Mouse (Mus musculus): ENCODE results near the gene Sh3bgrl3. TPM values are rescaled to one million over a fixed set of nuclear protein-coding genes. Genes with fewer than 3 reads are reported as not detected.

Gene Sh3bgrl3
- total and polyA plus RNA-seq, 3 experiments = 99.6 to 380 (median 109) TPM

DNA sequence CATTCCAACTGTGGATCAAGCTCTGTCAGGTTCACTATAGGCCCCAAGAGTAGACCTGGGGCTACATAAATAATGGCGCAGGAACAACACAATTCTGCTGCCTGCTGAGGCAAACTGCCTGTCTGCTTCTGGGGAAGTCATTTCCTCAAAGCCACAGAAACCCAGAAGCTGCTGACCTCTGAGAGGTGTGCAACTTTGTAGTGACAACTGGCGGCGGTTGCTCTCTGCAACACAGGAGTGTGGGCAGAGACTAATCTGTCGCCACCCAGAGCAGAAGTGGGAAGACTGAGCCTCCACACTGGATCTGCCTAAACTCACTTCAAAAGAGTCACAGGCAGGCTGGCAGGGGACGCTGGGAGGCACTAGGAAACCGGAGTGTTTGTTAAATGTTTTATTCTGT is 893 bp upstream of the Sh3bgrl3 start:
- DNase-seq = no peak

DNA sequence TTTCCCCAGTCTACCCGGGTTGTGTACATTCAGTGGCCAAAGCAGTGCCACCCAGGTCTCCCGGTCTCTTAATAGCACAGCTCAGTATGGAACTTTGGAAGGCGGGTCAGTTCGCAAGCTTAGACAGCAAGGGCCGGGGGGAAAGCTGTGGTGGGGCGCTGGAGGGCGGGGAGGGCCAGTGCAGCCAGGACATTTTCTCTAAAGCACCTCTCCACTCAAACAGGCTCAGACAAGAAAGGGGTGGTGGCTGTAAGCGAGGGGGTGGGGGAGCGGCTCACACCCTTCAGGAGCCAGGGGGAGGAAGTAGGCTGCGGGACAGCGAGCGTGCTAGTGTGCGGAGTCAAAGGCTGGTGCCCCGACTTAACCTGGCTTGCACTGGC is 384 bp upstream of the Sh3bgrl3 start:
- no peak for DNase-seq

DNA sequence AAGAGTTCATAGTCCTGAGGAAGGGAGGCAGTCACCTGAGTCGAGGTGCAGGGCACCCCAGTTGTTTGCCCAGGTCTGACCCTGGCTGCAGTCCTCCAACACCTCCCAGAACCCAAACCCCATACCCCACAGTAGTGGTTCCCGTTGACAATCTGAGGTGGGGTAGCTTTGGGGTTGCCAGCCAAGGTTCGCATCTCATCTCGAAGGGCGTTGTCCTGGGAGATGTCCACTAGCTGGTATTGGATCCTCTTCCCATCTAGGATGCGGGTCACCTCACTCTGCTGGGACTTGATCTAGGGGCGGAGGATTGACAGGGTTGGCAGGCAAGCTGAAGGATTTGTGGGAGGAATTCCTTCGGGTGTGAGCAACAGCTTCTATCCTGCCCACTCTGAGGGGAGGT is 796 bp downstream of the Sh3bgrl3 start:
- DNase-seq = no peak

DNA sequence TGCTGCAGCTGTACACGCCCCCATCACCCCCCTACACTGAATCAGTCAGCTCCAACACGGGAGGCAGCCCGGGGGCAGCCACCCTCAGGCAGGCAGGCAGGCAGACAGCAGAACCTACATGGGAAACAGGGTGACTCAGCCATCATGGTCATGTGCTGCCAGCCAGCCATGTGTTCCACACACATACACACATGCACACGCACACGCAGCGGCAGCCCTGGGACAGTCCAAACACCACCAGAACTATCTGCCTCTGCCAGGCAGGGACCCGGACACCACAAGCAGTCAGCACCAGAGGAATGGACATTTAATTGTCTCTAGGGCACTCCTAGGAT is 1.5 kb downstream of the Sh3bgrl3 start:
- DNase-seq = peak; percentile 14

DNA sequence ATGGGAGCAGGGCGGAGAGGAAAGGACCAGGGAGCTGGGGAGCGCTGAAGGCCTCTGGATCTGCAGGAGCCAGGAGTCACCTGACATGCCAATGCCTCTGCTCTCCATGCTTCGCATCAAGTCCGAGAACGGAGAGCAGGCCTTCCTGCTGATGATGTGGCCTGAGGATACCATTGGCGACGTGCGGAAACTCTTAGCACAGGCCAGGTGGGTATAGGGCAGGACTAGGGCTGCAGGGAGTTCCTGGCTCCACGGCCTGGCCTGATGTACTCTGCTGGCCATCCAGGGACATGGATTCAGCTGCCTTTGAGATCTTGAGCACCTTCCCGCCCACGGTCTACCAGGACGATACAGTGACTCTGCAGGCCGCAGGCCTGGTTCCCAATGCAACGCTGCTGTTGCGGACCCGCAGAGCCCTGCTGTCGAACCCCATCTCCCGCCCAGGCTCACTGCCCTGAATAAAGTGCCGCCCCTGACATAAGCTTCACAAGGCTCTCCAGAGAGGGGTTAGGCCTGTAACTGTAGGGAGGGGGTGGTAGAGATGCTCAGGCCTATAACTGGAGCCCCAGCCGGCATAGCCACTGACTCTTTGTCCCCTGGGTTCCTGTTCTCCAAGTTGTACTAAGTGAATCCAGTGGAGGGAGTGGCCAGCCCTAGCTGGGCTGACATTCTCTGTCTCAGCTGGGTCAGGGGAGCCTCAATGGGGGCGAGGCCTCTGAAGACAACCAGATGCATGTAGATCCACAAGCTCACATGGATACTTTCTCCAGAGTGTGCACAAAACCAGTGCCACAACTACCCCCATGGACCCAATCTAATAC is 2.1 kb downstream of the Sh3bgrl3 start:
- no peak for DNase-seq

DNA sequence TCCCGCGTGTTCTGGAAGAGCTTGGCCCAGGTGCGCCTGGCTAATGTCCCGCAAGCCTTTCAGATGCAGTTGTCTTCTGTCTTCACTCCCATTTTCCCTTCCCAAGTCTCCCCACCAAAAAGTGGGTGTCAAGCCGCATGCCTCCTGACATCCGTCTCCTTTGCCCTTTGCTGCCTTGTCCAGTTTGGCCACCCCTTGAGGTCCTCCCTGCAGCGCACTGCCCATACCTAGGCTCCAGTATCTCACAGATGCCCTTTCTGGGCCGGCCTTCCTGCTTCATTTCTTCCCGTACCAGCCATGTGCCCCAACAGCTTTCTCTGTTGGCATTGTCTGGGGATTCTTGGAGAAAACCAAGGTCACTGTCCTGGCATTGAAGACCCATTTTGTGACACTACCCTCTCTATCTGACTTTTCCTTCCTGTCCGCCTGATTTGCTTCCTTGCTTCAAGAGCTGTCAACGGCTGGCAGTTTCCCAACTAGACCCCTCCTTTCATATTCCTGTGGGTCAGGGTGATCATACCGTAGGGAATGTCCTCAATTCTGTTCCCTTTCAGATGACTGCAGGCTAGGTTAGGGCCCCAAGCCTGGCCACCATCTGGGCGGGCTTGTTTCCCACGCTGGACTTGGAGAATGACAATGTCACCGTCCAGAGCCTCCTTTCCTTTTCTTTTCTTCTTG is 3.1 kb downstream of the Sh3bgrl3 start:
- DNase-seq = no peak

DNA sequence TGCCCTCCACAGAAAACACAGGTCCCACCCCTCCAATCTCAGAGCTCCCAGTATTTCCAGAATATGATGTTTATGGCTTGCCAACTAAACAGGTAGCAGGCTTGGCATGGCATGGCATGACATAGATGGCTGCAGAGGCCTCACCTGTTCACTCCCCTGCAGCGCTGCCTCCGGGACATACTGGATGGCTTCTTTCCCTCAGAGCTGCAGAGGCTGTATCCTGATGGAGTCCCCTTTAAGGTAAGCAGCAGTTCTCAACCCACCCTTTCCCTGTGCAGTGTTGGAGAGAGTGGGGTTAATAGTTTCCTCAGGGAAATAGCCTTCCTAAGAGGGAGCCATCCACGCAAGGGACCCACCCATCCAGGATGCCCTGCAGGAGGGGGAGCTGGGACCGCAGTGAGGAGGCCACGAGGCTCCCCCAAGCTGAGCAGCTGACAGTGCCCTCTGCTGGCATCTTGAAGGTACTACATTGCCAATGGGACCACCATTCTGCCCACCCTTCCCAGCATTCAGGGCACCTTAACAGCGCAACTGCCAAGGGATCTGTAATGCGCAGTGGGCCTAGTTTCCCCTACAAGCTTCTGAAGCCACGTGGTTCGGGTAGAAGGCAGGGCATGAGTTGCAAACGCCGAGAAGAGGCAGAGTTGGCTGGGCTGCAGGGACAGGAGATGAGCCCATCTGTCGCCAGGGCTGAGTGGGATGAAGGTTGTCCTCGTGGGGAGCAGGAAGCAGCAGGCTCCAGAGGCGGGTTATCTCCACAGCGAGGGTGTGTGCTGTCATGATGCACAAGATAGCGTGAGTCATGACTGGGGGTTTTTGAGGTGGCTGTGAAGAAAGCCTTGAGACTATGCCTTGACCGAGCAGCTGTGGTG is 4.7 kb downstream of the Sh3bgrl3 start:
- DNase-seq = peak; percentile 86

DNA sequence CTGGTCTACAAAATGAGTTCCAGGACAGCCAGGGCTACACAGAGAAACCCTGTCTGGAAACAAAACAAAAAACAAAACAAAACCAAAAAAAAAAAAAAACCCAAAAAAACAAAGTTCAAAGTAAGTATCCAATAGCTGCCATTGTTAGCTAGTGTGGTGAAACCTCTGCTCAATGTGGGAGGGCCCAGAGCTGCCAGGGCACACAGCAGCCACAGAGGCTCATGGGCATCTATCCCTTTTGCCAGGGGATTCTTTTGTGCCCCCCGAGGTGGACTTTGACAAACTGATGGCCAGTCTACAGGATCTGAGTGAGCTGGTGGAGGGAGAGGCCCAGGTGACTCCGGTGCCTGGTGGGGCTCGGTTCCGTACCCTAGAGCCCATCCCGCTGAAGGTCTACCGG is 5.4 kb downstream of the Sh3bgrl3 start:
- no peak for DNase-seq

DNA sequence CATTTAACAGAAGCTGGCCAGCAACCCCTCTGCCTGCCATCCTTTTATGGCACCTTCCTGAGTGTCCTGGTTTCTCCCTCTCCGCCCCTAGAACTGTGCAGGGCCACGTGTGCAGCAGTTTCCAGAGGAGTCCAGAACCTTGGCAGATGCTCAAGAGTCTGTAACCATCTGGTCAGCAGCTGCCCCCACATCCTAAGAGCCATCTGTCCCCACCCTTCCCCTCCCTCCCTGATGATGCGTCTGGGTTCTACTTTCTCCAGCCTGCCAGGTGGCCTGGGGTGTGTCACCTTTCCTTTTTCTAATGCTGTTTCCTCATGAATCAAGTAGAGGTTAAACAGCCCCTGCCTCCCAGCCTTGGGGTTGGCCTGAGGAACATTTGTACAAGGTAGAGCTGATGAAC is 6.3 kb downstream of the Sh3bgrl3 start:
- no peak for DNase-seq

DNA sequence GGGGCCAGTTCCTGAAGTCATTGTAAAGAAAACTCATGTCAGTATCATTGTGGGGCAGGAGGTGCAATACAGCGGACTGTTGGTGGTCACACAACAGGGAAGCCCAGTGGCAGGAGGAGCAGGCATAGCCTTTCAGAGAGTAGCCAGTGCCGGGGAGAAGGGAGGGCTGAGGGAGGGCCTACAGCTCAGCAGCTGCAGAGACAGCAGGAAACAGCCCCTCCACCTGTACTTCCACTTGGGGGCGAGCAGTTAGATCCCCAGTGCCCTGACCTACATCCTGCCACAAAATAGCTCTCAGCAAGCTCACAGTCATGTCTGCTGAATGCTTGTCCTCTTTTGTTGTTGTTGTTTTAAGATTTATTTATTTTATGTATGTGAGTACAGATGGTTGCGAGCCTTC is 7.0 kb downstream of the Sh3bgrl3 start:
- no peak for DNase-seq

DNA sequence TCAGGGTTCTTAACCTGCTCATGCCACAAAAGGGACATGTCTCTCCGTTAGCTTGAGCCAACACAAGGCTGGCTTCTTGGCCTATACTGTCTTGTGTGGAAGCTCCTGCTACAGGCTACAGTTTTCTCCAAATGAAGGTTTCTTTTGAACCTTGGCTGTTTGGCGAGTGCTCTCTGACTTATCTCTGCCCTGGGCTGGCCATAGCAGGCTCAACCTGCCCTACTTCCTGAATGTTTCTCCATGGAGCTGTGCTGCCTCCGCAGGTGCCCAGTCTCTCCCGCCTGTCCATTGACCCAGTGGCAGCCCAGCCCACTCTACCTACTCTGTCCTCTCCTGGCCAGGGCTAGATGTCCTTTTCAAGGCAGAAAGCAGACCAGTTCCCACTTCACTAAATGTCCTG is 7.7 kb downstream of the Sh3bgrl3 start:
- DNase-seq = no peak

DNA sequence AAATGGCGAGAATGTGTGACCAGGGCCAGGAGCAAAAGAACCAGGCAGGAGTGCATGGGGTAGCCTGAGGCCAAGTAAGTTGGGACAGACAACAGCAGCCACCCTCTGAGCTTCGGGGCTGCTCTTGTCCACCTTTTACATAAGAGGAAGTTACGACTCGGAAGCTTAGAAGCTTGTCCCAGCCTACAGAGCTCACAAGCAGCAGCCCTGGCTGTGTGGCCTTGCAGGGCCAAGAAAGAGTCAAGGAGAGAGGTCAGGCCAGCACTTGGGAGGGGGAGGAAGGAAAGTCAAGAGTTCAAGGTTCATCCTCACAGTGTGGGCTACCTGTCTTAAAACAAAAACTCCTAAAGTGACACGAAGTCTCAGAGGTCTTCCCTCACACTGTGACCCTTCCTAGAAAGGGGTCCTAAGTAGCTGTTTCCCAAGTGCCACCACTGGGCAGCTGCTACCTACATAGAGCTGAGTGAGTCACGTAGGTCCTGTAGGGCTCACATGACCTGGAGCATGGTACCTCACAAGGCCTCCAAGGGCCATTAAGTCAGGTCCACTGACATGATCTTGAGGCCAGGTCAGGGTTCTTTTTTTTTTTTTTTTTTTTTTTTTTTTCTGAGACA is 8.3 kb downstream of the Sh3bgrl3 start:
- DNase-seq = no peak

DNA sequence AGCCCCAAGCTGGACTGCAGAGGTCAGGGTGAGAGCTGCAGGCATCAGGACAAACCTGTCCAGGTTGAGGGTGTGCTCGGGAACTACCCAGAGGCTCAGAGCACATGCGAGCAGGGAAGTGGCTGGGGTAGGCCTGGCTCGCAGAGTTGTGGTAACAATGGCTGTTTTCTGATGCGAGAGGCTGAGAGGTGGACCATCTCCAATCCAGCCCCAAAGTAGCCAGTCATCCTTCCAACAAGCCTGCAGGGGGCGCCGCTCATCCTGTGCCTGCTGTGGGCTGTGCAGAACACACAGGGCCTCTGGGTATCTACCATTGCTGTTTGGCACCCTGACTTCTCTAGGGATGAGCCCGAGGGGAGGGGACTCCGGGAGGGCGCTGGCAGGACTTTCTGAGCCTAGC is 8.9 kb downstream of the Sh3bgrl3 start:
- DNase-seq = no peak

DNA sequence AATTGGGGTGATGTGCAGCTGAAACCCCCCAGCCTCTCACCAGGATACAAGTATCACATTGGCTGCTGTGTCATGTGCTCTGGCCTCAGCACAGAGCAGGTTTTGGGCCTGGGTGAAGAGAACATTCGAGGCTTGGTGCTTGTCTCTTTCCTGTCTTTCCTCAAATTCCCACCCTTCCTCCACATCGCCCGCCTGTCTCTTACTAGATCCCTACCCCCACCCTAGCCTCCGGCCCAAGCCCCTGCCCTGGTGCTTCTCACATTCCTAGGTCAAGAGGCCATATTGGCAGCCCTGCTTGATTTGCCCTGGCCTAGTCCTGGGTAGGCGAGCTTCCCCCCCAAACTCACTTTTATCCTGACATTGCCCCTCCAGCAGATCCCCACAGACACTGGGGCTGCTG is 9.5 kb downstream of the Sh3bgrl3 start:
- no peak for DNase-seq

DNA sequence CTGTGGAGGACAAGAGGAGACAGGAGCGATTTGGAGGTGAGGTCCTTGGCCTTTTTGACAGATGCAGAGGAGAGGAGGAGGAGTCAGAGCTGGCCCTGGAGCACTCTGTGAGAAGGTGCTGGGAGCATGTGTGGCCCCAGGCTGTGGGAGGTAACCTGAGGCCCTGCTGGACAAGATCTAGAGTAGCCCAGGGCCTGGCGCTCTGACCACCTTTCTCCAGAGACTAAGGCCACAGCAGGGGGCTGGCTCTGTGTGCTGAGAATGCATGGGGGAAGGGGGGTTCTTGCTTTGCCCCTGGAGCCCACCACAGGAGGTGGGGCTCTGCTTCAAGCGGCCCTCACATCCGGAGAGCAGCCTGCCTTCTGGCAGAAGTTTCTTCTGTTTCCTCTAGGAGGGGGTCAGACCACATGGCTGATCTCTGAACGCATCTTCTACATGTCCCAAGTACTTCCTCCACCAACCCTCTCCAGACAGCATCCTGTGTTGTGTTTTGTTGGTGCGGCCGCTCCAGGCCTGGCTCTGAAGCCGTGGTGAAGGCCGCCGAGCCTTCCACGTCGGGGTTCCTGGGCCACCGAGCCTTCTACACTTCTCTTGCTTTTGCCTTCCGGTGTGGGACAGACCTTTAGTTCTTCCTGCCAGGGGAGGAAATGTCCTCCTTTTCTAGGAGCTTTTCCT is 10.3 kb downstream of the Sh3bgrl3 start:
- DNase-seq = no peak

DNA sequence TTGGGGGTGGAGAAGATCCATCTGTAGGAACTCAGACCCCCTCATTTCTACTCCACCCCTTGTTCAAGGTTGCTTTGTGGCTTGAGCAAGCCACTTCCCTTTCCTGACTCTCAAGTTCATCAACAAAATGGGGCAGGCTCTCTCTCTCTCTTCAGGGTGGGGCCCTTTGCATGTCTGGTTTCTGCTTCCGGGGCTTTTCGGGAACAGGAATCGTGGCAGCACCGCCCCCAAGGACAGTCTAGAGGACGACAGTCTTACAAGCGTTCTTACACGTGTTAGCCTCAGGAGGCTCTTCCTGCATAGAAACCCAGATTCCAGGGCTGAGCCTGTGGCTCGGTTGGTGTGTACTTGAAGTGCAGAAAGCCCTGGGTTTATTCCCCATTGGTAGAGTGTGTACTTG is 11.6 kb downstream of the Sh3bgrl3 start:
- no peak for DNase-seq

DNA sequence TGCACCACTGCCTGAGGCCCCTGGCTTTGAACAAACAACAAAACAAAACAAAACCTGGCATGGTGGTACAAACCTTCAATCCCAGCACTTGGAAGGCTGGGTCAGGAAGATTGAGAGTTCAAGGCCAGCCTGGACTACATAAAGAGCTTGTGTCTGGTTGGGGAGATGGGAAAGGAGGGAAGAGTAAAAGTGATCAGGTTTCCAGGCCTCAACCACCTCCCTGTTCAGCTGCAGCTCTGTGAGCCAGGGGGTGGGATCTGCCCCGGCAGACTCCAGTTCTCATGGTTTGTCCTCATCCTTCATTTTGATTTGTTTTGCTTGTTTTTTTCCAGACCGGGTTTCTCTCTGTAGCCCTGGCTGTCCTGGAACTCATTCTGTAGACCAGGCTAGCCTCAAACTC is 12.1 kb downstream of the Sh3bgrl3 start:
- DNase-seq = no peak

DNA sequence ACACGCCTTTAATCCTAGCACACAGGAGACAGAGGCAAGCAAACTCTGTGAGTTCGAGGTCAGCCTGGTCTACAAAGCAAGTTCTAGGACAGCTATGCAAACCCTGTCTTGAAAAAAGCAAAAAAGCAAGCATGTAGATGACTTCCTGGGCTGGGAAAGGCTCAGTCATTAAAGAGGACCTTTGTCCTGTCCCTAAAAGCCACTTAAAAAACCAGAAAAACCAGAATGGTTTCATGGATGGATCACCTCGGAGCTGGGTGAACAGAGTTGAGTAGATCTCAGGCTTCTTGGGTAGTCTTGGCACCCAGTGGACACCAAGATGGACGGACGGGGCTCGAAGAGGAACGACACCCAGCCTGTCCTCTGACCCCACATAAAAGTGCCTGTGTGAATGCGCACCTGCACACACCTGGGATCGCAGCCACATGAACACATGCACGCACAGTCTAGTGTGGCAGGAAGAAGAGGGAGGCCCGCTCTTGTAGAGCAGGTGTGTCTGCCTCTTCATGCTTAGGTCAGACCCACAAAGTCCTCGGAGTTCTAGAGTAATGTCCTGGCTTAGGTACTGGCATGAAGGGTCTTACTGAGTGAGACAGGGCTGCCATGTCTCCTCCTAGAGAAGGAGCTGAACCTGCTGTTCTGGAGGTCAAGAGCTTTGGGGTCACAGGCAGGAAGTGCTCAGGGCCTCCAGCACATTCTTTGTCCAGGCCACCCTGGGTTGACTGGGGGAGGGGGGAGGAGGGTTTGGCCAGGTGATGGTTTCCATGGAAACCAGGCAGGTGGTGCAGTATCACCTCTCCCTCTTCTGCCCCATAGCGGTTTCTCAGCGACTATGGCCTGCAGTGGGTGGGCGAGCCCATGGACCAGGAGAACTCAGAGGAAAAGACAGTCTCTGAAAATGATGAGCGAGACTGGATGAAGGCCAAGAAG is 13.1 kb downstream of the Sh3bgrl3 start:
- DNase-seq = no peak

DNA sequence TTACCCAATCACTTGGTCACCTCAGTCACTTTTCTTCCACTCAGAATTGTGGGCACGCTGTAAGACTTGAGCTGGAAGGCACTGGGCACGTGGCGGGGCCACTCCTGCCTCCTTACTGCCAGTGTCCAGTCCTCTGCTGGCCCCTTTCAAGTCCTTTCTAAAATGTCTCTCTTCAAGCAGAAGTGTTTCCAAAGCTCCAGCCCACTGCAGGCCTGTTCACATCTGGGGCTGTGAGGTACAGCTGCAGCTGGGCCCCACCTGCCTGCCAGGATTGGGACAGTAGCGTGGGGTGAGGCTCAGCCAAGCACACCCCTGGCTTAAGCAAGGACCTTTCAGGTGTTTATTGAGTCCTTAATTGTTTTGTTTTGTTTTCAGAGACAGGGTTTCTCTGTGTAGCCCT is 14.6 kb downstream of the Sh3bgrl3 start:
- DNase-seq = no peak

DNA sequence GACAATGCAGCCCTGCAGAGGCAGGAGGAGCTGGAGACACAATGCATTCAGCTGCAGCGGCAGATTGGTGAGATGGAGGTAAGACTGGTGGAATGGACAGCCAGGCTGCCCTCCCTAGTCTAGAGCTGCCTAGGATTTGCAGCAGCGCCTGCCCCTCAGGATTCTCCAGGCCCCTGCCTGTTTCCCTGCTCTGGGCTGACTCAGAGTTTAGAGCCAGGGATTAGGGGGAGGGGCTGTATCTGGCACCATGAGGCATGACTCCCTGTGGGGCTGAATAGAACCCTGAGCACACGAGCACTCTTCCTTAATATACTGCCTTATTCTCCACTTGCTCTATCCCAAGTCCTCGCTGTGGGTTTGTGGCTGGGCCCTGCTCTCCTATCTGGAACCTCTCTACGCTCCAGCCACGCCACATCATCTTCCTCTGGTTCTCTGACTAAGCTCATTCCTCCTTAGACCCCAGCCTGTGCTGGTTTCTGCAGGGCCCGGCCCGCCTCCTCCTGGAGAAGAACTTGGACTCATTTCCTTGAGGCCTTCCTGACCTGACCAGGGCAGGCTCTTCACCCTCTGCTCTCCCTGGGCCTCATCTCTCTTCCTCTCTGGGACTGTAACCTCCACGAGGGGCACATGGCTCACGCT is 15.1 kb downstream of the Sh3bgrl3 start:
- DNase-seq = no peak

Measured in adrenal gland, adult 2 months (tissue).